Mouse (Mus musculus) thymus, adult 2 months (tissue): Measurements from ENCODE around the gene Dlx3. TPM values are rescaled to one million over a fixed set of nuclear protein-coding genes. Genes with fewer than 3 reads are reported as not detected.

Experiments
- DNase-seq: peaks from one replicate; pipeline ENCODE4 v3.0.0; 2021
- H3K27ac ChIP-seq: fragments of 200-500 bp; 2 replicates; pipeline ENCODE4 v1.5.1; 2012; ENCODE audit warnings: low read length, control low read depth; ENCODE audit not compliant: control insufficient read depth, insufficient read depth
- H3K27me3 ChIP-seq: fragments of 200-500 bp; 2 replicates; pipeline ENCODE4 v1.6.1; 2012; ENCODE audit warnings: mild to moderate bottlenecking, low read length, moderate library complexity, mixed read lengths; ENCODE audit not compliant: control insufficient read depth, insufficient read depth
- H3K36me3 ChIP-seq: fragments of 200-500 bp; 2 replicates; pipeline ENCODE4 v1.6.1; 2012; ENCODE audit warnings: mild to moderate bottlenecking, low read length, moderate library complexity; ENCODE audit not compliant: control insufficient read depth, insufficient read depth
- H3K4me1 ChIP-seq: fragments of 200-500 bp; replicated peaks from 2 replicates; pipeline ENCODE4 v1.6.1; 2012; ENCODE audit warnings: low read length; ENCODE audit not compliant: control insufficient read depth, insufficient read depth
- H3K4me3 ChIP-seq: fragments of 200-500 bp; 2 replicates; pipeline ENCODE4 v1.5.1; 2012; ENCODE audit warnings: mild to moderate bottlenecking, low read length, control low read depth, moderate library complexity; ENCODE audit not compliant: control insufficient read depth, insufficient read depth
- CTCF ChIP-seq: fragments of 200-500 bp; IDR thresholded peaks from 2 replicates; pipeline ENCODE4 v1.5.1; 2012; ENCODE audit warnings: mild to moderate bottlenecking, control low read depth, low read length, moderate library complexity, borderline replicate concordance; ENCODE audit not compliant: control insufficient read depth, poor library complexity, insufficient read depth; ENCODE audit errors: extremely low read depth
- POLR2A ChIP-seq: fragments of 200-500 bp; IDR thresholded peaks from 2 replicates; pipeline ENCODE4 v1.6.1; 2012; ENCODE audit warnings: mild to moderate bottlenecking, low read length, control low read depth, moderate library complexity; ENCODE audit not compliant: control insufficient read depth, poor library complexity, insufficient read depth; ENCODE audit errors: extremely low read depth
- WGBS: fragments of 180-500 bp; shearing (Covaris S2); methylation state at CpG from one replicate; pipeline ENCODE4 v1.1.7; 2018; 5-methylcytosine and 5-hydroxymethylcytosine counted together
- polyA plus RNA-seq: library from polyadenylated mRNA; depleted of rRNA; stranded (reverse); fragments of >200 nt; gene quantifications from 2 replicates; pipeline ENCODE4 v1.2.3, GENCODE M21; 2012; rRNA removed

The Dlx3 gene
- 0.91 and 1.0 TPM in 2 replicates for polyA plus RNA-seq

- Histone ChIP-seq H3K4me3 (no peak within 1 kb of the TSS), H3K4me1 (no peaks in the 10 kb centered on the region), H3K36me3 (no peaks in the 10 kb centered on the region), H3K27ac (no peak within 1 kb of the TSS), H3K27me3 (peaks cover 28% of the 10 kb centered on the region)
- no peak for DNase-seq
- no peak for TF ChIP-seq POLR2A
- no peak for TF ChIP-seq CTCF
- 4% methylated on average over 55 of the region's 55 CpGs for WGBS
These were observed at the start of gene Dlx3 for GRCm38 (mm10) chr11:95119990-95120632. Gene Dlx3 (plus strand): TSS chr11:95120119.

GRCm38 (mm10) chr11:95070140-95071107 lies 49.5 kb upstream of the Dlx3 start:
- 0 out of 2 replicates have a peak, but pooled peaks cover 2% of the 10 kb centered on the region for H3K4me1 ChIP-seq

DNA sequence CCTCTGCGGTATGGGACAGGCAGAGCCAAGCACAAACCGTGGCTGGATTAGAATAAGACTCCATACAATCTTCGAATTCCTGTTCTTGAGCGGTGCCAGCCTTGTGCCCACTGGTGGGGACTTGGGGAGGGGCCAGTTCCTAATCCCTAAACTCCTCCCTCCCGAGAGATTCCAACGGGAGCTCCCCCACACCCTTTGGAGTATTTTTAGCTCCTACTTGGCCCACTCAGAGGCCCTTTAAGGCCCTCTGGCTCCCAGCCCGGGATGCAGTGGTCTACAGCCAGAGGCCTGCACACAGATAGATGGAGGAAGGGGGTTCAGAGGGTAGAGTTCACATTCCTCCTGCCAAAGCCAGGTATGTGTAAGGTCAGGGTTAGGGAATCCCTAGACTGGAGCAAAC lies 48.7 kb upstream of the Dlx3 start:
- Histone ChIP-seq H3K27ac (no peak overlapping the region), H3K4me1 (0 out of 2 replicates have a peak, but pooled peaks cover 7% of the 10 kb centered on the region), H3K27me3 (peaks cover 5% of the 10 kb centered on the region; the same call in 1 of the 2 replicates), H3K4me3 (no peak overlapping the region), H3K36me3 (no peaks in the 10 kb centered on the region)
- TF ChIP-seq CTCF: no peak
- TF ChIP-seq POLR2A: no peak
- 87% methylated on average over 7 of the region's 7 CpGs for WGBS
- no peak for DNase-seq

More at GRCm38 (mm10) chr11:95070140-95071107, 49.5 kb upstream of the Dlx3 start:
- Histone ChIP-seq H3K27ac (no peak overlapping the region), H3K36me3 (no peaks in the 10 kb centered on the region), H3K27me3 (peaks cover 5% of the 10 kb centered on the region; the same call in 1 of the 2 replicates), H3K4me3 (no peak overlapping the region)
- TF ChIP-seq CTCF (no peak), POLR2A (no peak)
- DNase-seq: no peak
- WGBS: 87% methylated on average over 8 of the region's 8 CpGs

DNA sequence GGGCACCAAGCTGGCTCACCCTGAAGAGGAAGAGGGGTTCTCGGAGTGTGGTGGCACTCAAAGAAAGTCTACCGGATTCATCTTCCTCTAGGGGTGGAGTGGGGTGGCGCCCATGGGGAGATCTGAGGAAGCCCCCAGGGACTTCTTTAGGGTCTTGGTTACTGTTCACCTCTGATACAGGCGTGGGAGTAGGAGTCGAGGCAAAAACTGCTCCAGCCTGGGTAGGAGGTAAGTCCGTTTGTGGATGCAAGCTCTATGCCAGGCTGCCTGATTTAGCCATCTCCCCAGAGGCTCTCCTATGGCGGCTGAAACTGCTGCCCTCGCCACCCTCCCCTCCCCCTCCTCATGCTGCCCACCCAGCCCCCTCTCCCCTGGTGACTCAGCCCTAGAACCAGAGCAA lies 47.8 kb upstream of the Dlx3 start:
- 87% methylated on average over 8 of the region's 8 CpGs for WGBS
- H3K27me3 ChIP-seq: peaks cover 10% of the 10 kb centered on the region; the same call in 1 of the 2 replicates
- H3K36me3 ChIP-seq: no peaks in the 10 kb centered on the region
- TF ChIP-seq POLR2A (no peak), CTCF (no peak)
- H3K4me3 ChIP-seq: no peak overlapping the region
- no peak overlapping the region for H3K27ac ChIP-seq
- H3K4me1 ChIP-seq: peaks cover 12% of the 10 kb centered on the region
- DNase-seq: no peak

GRCm38 (mm10) chr11:95072804-95073203 lies 47.1 kb upstream of the Dlx3 start:
- Histone ChIP-seq H3K4me3 (no peak overlapping the region), H3K27me3 (peaks cover 12% of the 10 kb centered on the region; the same call in 1 of the 2 replicates), H3K27ac (no peak overlapping the region), H3K4me1 (peaks cover 12% of the 10 kb centered on the region), H3K36me3 (no peaks in the 10 kb centered on the region)
- TF ChIP-seq POLR2A (no peak), CTCF (no peak)
- DNase-seq: no peak
- WGBS: 80% methylated on average over 5 of the region's 5 CpGs

DNA sequence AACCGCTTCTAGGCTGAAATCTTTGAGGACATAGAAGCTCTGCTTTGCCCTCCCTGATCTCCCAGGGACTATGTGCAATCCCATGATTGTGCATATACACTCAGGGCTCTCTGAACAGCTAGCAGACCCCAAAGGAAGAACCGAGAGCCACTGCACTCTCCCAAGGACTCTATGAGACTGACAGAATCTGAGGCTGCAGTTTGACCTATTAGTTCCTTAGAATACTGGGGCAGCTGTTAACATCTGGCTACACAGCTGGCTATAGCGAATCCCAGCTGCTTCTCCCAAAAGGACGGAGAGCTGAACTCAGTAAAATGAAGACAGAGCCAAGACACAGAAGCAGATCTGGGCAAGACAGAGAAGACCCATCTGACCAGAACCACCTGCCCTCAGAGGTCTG lies 46.1 kb upstream of the Dlx3 start:
- TF ChIP-seq CTCF: no peak
- no peak for TF ChIP-seq POLR2A
- 89% methylated on average over 4 of the region's 4 CpGs for WGBS
- Histone ChIP-seq H3K4me1 (peaks cover 12% of the 10 kb centered on the region), H3K27ac (no peak overlapping the region), H3K36me3 (no peaks in the 10 kb centered on the region), H3K4me3 (no peak overlapping the region), H3K27me3 (peaks cover 15% of the 10 kb centered on the region; the same call in 1 of the 2 replicates)
- DNase-seq: no peak
